Mouse (Mus musculus) bone marrow macrophage, adult 2 months (primary cell): ENCODE measurements around the gene Apopt1.

Experiments used
- CTCF ChIP-seq: IDR thresholded peaks from 2 replicates; pipeline ENCODE4 v1.5.1; 2012; ENCODE audit warnings: low read depth, mild to moderate bottlenecking, low read length, moderate library complexity
- POLR2A ChIP-seq: IDR thresholded peaks from 2 replicates; pipeline ENCODE4 v1.6.1; 2012; ENCODE audit warnings: mild to moderate bottlenecking, low read depth, low read length, borderline replicate concordance

DNA sequence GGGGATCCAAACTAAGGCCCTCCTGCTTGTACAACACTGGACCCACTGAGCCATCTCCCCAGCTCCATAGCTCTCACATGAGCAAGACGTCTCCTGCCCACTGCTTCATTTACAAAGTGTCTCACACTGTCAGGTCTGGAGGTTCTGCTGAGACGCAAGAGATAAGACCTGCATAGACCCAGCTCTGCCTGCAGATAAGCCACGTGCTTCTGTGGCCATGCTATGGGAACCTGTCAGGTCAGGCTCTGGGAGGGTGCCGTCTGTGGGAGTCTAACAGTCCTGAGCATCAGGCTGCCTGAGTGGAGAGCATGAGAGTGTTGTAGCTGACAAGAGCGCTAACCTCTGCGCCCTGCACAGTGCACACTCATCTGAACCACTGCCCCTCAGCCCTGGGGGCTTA, 74.0 kb downstream of the Apopt1 start:
- TF ChIP-seq CTCF, result no peak
- no peak for TF ChIP-seq POLR2A
